Mouse (Mus musculus) MEL (cell line): ENCODE measurements at regions not wholly inside any gene's neighbourhood (a gene's known extent, or its start where the extent isn't known, plus 50 kb on each side); places are given as distances from the start of the nearest gene placed in this dataset.

Source experiments
- DNase-seq: peaks from one replicate; pipeline ENCODE4 v3.0.0; 2011; ENCODE audit warnings: low read depth, low spot score
- H3K27ac ChIP-seq: 2 replicates; pipeline ENCODE4 v1.5.1; 2012; ENCODE audit warnings: low read depth, mild to moderate bottlenecking, control low read depth, low read length, moderate library complexity; ENCODE audit not compliant: control insufficient read depth
- H3K27me3 ChIP-seq, 2 experiments: fragments of 150-350 bp in 1 of 2; sonication (generic) in 1 of 2; 2 replicates each; pipeline ENCODE4 v1.6.1; 2012; ENCODE audit warnings: low read length in 2 of 2, mild to moderate bottlenecking in 2 of 2, improper control_type of control experiment in 1 of 2, moderate library complexity in 1 of 2; ENCODE audit not compliant: insufficient read depth in 2 of 2, control insufficient read depth in 1 of 2
- H3K36me3 ChIP-seq, 2 experiments: 2 replicates each; pipeline ENCODE4 v1.6.1; 2012 to 2014; ENCODE audit warnings: low read length in 2 of 2, improper control_type of control experiment in 1 of 2, inconsistent platforms in 1 of 2, mild to moderate bottlenecking in 1 of 2; ENCODE audit not compliant: insufficient read depth in 2 of 2, control insufficient read depth in 1 of 2
- H3K4me1 ChIP-seq, 2 experiments: fragments of 150-350 bp in 1 of 2; sonication (generic) in 1 of 2; 2 replicates each; pipeline ENCODE4 v1.6.1; 2012; ENCODE audit warnings: low read length in 2 of 2, improper control_type of control experiment in 1 of 2, mild to moderate bottlenecking in 1 of 2; ENCODE audit not compliant: insufficient read depth in 2 of 2, control insufficient read depth in 1 of 2
- H3K4me3 ChIP-seq, 2 experiments: fragments of 150-350 bp in 1 of 2; sonication (generic) in 1 of 2; 2 replicates each; pipeline ENCODE4 v1.5.1; 2012; ENCODE audit warnings: low read depth in 2 of 2, low read length in 2 of 2, mild to moderate bottlenecking in 2 of 2, moderate library complexity in 2 of 2, control low read depth in 1 of 2, improper control_type of control experiment in 1 of 2; ENCODE audit not compliant: control insufficient read depth in 1 of 2, insufficient read depth in 1 of 2
- H3K79me2 ChIP-seq: 2 replicates; pipeline ENCODE4 v1.6.1; 2012; ENCODE audit warnings: mild to moderate bottlenecking, low read length, moderate library complexity; ENCODE audit not compliant: control insufficient read depth, poor library complexity, insufficient read depth
- H3K9ac ChIP-seq: 2 replicates; pipeline ENCODE4 v1.6.1; 2012; ENCODE audit warnings: low read depth, mild to moderate bottlenecking, control low read depth, low read length, moderate library complexity; ENCODE audit not compliant: control insufficient read depth, poor library complexity, severe bottlenecking
- H3K9me3 ChIP-seq: fragments of 150-350 bp; sonication (generic); replicated peaks from 2 replicates; pipeline ENCODE4 v1.6.1; 2012; ENCODE audit warnings: mild to moderate bottlenecking, low read length, improper control_type of control experiment, moderate library complexity; ENCODE audit not compliant: insufficient read depth
- E2F4 ChIP-seq: IDR thresholded peaks from 2 replicates; pipeline ENCODE4 v1.6.1; 2011; ENCODE audit warnings: low read depth, low read length, improper control_type of control experiment, borderline replicate concordance
- EP300 ChIP-seq, 2 experiments: IDR thresholded peaks; 2 replicates each; pipeline ENCODE4 v1.6.1; 2011; ENCODE audit warnings: improper control_type of control experiment in 2 of 2, low read length in 2 of 2, low read depth in 1 of 2, mild to moderate bottlenecking in 1 of 2
- ETS1 ChIP-seq: IDR thresholded peaks from 2 replicates; pipeline ENCODE4 v1.6.1; 2012; ENCODE audit warnings: low read depth, mild to moderate bottlenecking, inconsistent platforms, low read length, improper control_type of control experiment, moderate library complexity
- JUND ChIP-seq: IDR thresholded peaks from 2 replicates; pipeline ENCODE4 v1.6.1; 2011; ENCODE audit warnings: low read depth, mild to moderate bottlenecking, improper control_type of control experiment, low read length
- MAZ ChIP-seq: IDR thresholded peaks from 2 replicates; pipeline ENCODE4 v1.6.1; 2012; ENCODE audit warnings: low read depth, mild to moderate bottlenecking, inconsistent platforms, low read length, improper control_type of control experiment
- MEF2A ChIP-seq: IDR thresholded peaks from 2 replicates; pipeline ENCODE4 v1.6.1; 2014; ENCODE audit warnings: low read depth, mild to moderate bottlenecking, inconsistent platforms, low read length, improper control_type of control experiment; ENCODE audit not compliant: poor library complexity, insufficient replicate concordance, severe bottlenecking; ENCODE audit errors: extremely low read depth
- POLR2A ChIP-seq, 2 experiments: IDR thresholded peaks; 2 replicates each; pipeline ENCODE4 v1.6.1; 2011 to 2012; ENCODE audit warnings: low read length in 2 of 2, mild to moderate bottlenecking in 2 of 2, control low read depth in 1 of 2, improper control_type of control experiment in 1 of 2, low read depth in 1 of 2, moderate library complexity in 1 of 2; ENCODE audit not compliant: control insufficient read depth in 1 of 2, insufficient read depth in 1 of 2, poor library complexity in 1 of 2
- POLR2AphosphoS2 ChIP-seq: IDR thresholded peaks from 2 replicates; pipeline ENCODE4 v1.6.1; 2011; ENCODE audit warnings: low read length, improper control_type of control experiment
- RAD21 ChIP-seq: IDR thresholded peaks from 2 replicates; pipeline ENCODE4 v1.6.1; 2011; ENCODE audit warnings: mild to moderate bottlenecking, low read depth, low read length, improper control_type of control experiment
- SMC3 ChIP-seq: IDR thresholded peaks from 2 replicates; pipeline ENCODE4 v1.6.1; 2011; ENCODE audit warnings: low read depth, low read length, improper control_type of control experiment
- TBP ChIP-seq: IDR thresholded peaks from 2 replicates; pipeline ENCODE4 v1.8.0; 2011; ENCODE audit warnings: low read depth, low read length, improper control_type of control experiment
- TCF12 ChIP-seq: IDR thresholded peaks from 2 replicates; pipeline ENCODE4 v1.6.1; 2014; ENCODE audit warnings: low read depth, mild to moderate bottlenecking, inconsistent platforms, low read length, improper control_type of control experiment, moderate library complexity
- ZC3H11A ChIP-seq: IDR thresholded peaks from 2 replicates; pipeline ENCODE4 v1.6.1; 2012; ENCODE audit warnings: low read depth, mild to moderate bottlenecking, inconsistent platforms, low read length, improper control_type of control experiment
- ZKSCAN1 ChIP-seq: IDR thresholded peaks from 2 replicates; pipeline ENCODE4 v1.6.1; 2012; ENCODE audit warnings: low read depth, mild to moderate bottlenecking, inconsistent platforms, low read length, improper control_type of control experiment, moderate library complexity
- ZNF384 ChIP-seq: IDR thresholded peaks from 2 replicates; pipeline ENCODE4 v1.6.1; 2012; ENCODE audit warnings: low read depth, mild to moderate bottlenecking, inconsistent platforms, low read length, improper control_type of control experiment

GRCm38 (mm10) chr1:121034761-121035393 lies 297.5 kb downstream of the Insig2 start:
- Histone ChIP-seq H3K27ac (no peak overlapping the region), H3K79me2 (no peaks in the 10 kb centered on the region), H3K27me3 (no peaks in the 10 kb centered on the region), H3K4me1 (no peaks in the 10 kb centered on the region), H3K36me3 (no peaks in the 10 kb centered on the region), H3K9me3 (no peaks in the 10 kb centered on the region), H3K4me3 (no peak overlapping the region), H3K9ac (no peak overlapping the region)
- no peak for DNase-seq
- no peak for TF ChIP-seq EP300 (IDR thresholded peaks at IDR 0.05; ENCODE audit: low read depth in 1 of 2, low read length in 2 of 2)

GRCm38 (mm10) chr1:121046581-121046980 lies 285.8 kb downstream of the Insig2 start:
- DNase-seq = no peak
- Histone ChIP-seq H3K9ac (no peak overlapping the region), H3K79me2 (no peaks in the 10 kb centered on the region), H3K27me3 (no peaks in the 10 kb centered on the region), H3K27ac (no peak overlapping the region), H3K4me1 (no peaks in the 10 kb centered on the region), H3K36me3 (no peaks in the 10 kb centered on the region), H3K9me3 (no peaks in the 10 kb centered on the region), H3K4me3 (no peak overlapping the region)
- TF ChIP-seq E2F4 (no peak), TCF12 (no peak), POLR2A (IDR thresholded peaks at IDR 0.05; ENCODE audit: control insufficient read depth in 1 of 2, insufficient read depth in 1 of 2, low read depth in 1 of 2, low read length in 2 of 2, poor library complexity in 1 of 2) (no peak), TBP (no peak)

- Histone ChIP-seq H3K36me3 (no peaks in the 10 kb centered on the region), H3K9ac (no peak overlapping the region), H3K4me3 (no peak overlapping the region), H3K79me2 (no peaks in the 10 kb centered on the region), H3K27ac (no peak overlapping the region), H3K9me3 (no peaks in the 10 kb centered on the region)
- no peak for TF ChIP-seq POLR2A (IDR thresholded peaks at IDR 0.05; ENCODE audit: control insufficient read depth in 1 of 2, insufficient read depth in 1 of 2, low read depth in 1 of 2, low read length in 2 of 2, poor library complexity in 1 of 2)
- no peak for TF ChIP-seq MEF2A
- no peak for TF ChIP-seq POLR2AphosphoS2
- no peak for TF ChIP-seq MAZ
- TF ChIP-seq ZC3H11A = no peak
- TF ChIP-seq JUND = no peak
- TF ChIP-seq ZKSCAN1 = no peak
- TF ChIP-seq EP300 (IDR thresholded peaks at IDR 0.05; ENCODE audit: low read depth in 1 of 2, low read length in 2 of 2) = no peak
- no peak for TF ChIP-seq ZNF384
- TF ChIP-seq ETS1 = no peak
- no peak for TF ChIP-seq SMC3
- no peak for TF ChIP-seq RAD21
- TF ChIP-seq, all 39 proteins: peak for 0
- no peak for DNase-seq
- Histone ChIP-seq H3K4me1 (no peaks in the 10 kb centered on the region), H3K27me3 (no peaks in the 10 kb centered on the region)
These were observed 285.0 kb downstream of the Insig2 start for GRCm38 (mm10) chr1:121047406-121047805.
